Mouse (Mus musculus) limb, embryonic 12.5 days (tissue): ENCODE data around the gene Myom3. TPM values are rescaled to one million over a fixed set of nuclear protein-coding genes. Genes with fewer than 3 reads are reported as not detected.

Experiments
- ATAC-seq: fragments of 200-750 bp; cut with Nextera tagmentation; 2 replicates; pipeline ENCODE4 v1.8.0; 2017; ENCODE audit warnings: low read depth, moderate TSS enrichment; ENCODE audit not compliant: insufficient number of reproducible peaks, insufficient read depth, low FRiP score, low TSS enrichment
- H3K27ac ChIP-seq: fragments of 300-500 bp; sonication (generic); 2 replicates; pipeline ENCODE4 v1.5.1; 2016; ENCODE audit warnings: mild to moderate bottlenecking, moderate library complexity
- H3K27me3 ChIP-seq: fragments of 300-500 bp; sonication (generic); 2 replicates; pipeline ENCODE4 v1.6.1; 2016; ENCODE audit warnings: mild to moderate bottlenecking, moderate library complexity
- H3K36me3 ChIP-seq: fragments of 300-500 bp; sonication (generic); 2 replicates; pipeline ENCODE4 v1.6.1; 2016; ENCODE audit warnings: mild to moderate bottlenecking, moderate library complexity
- H3K4me1 ChIP-seq: fragments of 300-500 bp; sonication (generic); replicated peaks from 2 replicates; pipeline ENCODE4 v1.6.1; 2016
- H3K4me2 ChIP-seq: fragments of 300-500 bp; sonication (generic); 2 replicates; pipeline ENCODE4 v1.6.1; 2016; ENCODE audit warnings: mild to moderate bottlenecking, moderate library complexity
- H3K4me3 ChIP-seq: fragments of 300-500 bp; sonication (generic); replicated peaks from 2 replicates; pipeline ENCODE4 v1.5.1; 2016; ENCODE audit warnings: mild to moderate bottlenecking
- H3K9ac ChIP-seq: fragments of 300-500 bp; sonication (generic); replicated peaks from 2 replicates; pipeline ENCODE4 v1.6.1; 2016; ENCODE audit warnings: mild to moderate bottlenecking, moderate library complexity
- H3K9me3 ChIP-seq: fragments of 300-500 bp; sonication (generic); 2 replicates; pipeline ENCODE4 v1.6.1; 2016; ENCODE audit warnings: mild to moderate bottlenecking, moderate library complexity
- WGBS: fragments of 180-500 bp; shearing (Covaris S2); methylation state at CpG from one replicate; pipeline ENCODE4 v1.1.7; 2016; 5-methylcytosine and 5-hydroxymethylcytosine counted together
- polyA plus RNA-seq: library from polyadenylated mRNA; unstranded; fragments of >200 nt; fragmentation: Nextera tagmentation; extraction: Ambion mirVana; gene quantifications from 2 replicates; pipeline ENCODE4 v1.2.1, GENCODE M21; 2016

Gene Myom3
- polyA plus RNA-seq, 1 experiment from 2014 or later: 2.0 TPM

- H3K4me2 ChIP-seq: no peak overlapping the region
- no peaks in the 10 kb centered on the region for H3K27me3 ChIP-seq
- no peaks in the 10 kb centered on the region for H3K36me3 ChIP-seq
- WGBS: 87% methylated on average over 8 of the region's 8 CpGs
- H3K9ac ChIP-seq: no peak overlapping the region
- no peak for ATAC-seq
- no peaks in the 10 kb centered on the region for H3K9me3 ChIP-seq
- no peak overlapping the region for H3K4me3 ChIP-seq
- no peak overlapping the region for H3K27ac ChIP-seq
- H3K4me1 ChIP-seq: peaks cover 2% of the 10 kb centered on the region
Measured at GRCm38 (mm10) chr4:135834124-135834717, 74.7 kb downstream of the Myom3 start.

GRCm38 (mm10) chr4:135838925-135839292 is 79.4 kb downstream of the Myom3 start:
- Histone ChIP-seq H3K4me1 (no peaks in the 10 kb centered on the region), H3K4me2 (no peak overlapping the region), H3K27ac (no peak overlapping the region), H3K9me3 (no peaks in the 10 kb centered on the region), H3K4me3 (no peak overlapping the region), H3K9ac (no peak overlapping the region), H3K27me3 (no peaks in the 10 kb centered on the region), H3K36me3 (no peaks in the 10 kb centered on the region)
- WGBS: 69% methylated on average over 3 of the region's 3 CpGs
- ATAC-seq: no peak

GRCm38 (mm10) chr4:135839293-135840011 is 79.9 kb downstream of the Myom3 start:
- H3K36me3 ChIP-seq: no peaks in the 10 kb centered on the region
- H3K4me3 ChIP-seq: no peak overlapping the region
- H3K9ac ChIP-seq: no peak overlapping the region
- H3K27me3 ChIP-seq: no peaks in the 10 kb centered on the region
- no peak for ATAC-seq
- 0 out of 2 replicates have a peak overlapping the region, but pooled peaks have one; percentile 41 for H3K27ac ChIP-seq
- no peak overlapping the region for H3K4me2 ChIP-seq
- H3K9me3 ChIP-seq: no peaks in the 10 kb centered on the region
- WGBS: 81% methylated on average over 21 of the region's 21 CpGs
- no peaks in the 10 kb centered on the region for H3K4me1 ChIP-seq

GRCm38 (mm10) chr4:135844400-135844799 is 84.9 kb downstream of the Myom3 start:
- Histone ChIP-seq H3K4me2 (no peak overlapping the region), H3K9me3 (no peaks in the 10 kb centered on the region), H3K27ac (no peak overlapping the region), H3K9ac (no peak overlapping the region), H3K4me3 (no peak overlapping the region), H3K27me3 (no peaks in the 10 kb centered on the region), H3K36me3 (no peaks in the 10 kb centered on the region), H3K4me1 (no peaks in the 10 kb centered on the region; the same call in 1 of the 2 replicates)
- ATAC-seq: no peak
- WGBS: 88% methylated on average over 6 of the region's 6 CpGs

- WGBS: 67% methylated on average over 5 of the region's 5 CpGs
- H3K27me3 ChIP-seq: no peaks in the 10 kb centered on the region
Measured at GRCm38 (mm10) chr4:135847581-135847980, 88.1 kb downstream of the Myom3 start.

GRCm38 (mm10) chr4:135850411-135851095 is 91.0 kb downstream of the Myom3 start:
- Histone ChIP-seq H3K9ac (no peak overlapping the region), H3K27ac (no peak overlapping the region), H3K4me3 (no peak overlapping the region), H3K36me3 (no peaks in the 10 kb centered on the region), H3K4me1 (peaks cover 12% of the 10 kb centered on the region; the same call in 1 of the 2 replicates), H3K4me2 (no peak overlapping the region), H3K27me3 (no peaks in the 10 kb centered on the region), H3K9me3 (no peaks in the 10 kb centered on the region)
- ATAC-seq: no peak
- WGBS: 38% methylated on average over 13 of the region's 13 CpGs

More at GRCm38 (mm10) chr4:135847581-135847980, 88.1 kb downstream of the Myom3 start:
- Histone ChIP-seq H3K9me3 (no peaks in the 10 kb centered on the region), H3K4me1 (peaks cover 4% of the 10 kb centered on the region; the same call in 1 of the 2 replicates), H3K27ac (no peak overlapping the region), H3K9ac (no peak overlapping the region), H3K4me3 (no peak overlapping the region), H3K4me2 (no peak overlapping the region), H3K36me3 (no peaks in the 10 kb centered on the region)
- ATAC-seq: no peak

- no peaks in the 10 kb centered on the region for H3K27me3 ChIP-seq
- no peak overlapping the region for H3K27ac ChIP-seq
- no peaks in the 10 kb centered on the region for H3K9me3 ChIP-seq
- no peak overlapping the region for H3K4me3 ChIP-seq
- 85% methylated on average over 9 of the region's 9 CpGs for WGBS
- no peak overlapping the region for H3K9ac ChIP-seq
- H3K4me1 ChIP-seq: peaks cover 12% of the 10 kb centered on the region; the same call in 1 of the 2 replicates
- no peaks in the 10 kb centered on the region for H3K36me3 ChIP-seq
- H3K4me2 ChIP-seq: no peak overlapping the region
- ATAC-seq: no peak
Measured at GRCm38 (mm10) chr4:135851942-135852341, 92.4 kb downstream of the Myom3 start.

- Histone ChIP-seq H3K9ac (no peak overlapping the region), H3K4me3 (no peak overlapping the region), H3K4me1 (peaks cover 21% of the 10 kb centered on the region), H3K36me3 (no peaks in the 10 kb centered on the region), H3K27ac (peak overlapping the region; percentile 99; the same call in 1 of the 2 replicates), H3K9me3 (no peaks in the 10 kb centered on the region), H3K27me3 (no peaks in the 10 kb centered on the region), H3K4me2 (0 out of 2 replicates have a peak overlapping the region, but pooled peaks have one; percentile 76)
- ATAC-seq: no peak
- 89% methylated on average over 14 of the region's 14 CpGs for whole genome bisulfite sequencing
Measured at GRCm38 (mm10) chr4:135853987-135854546, 94.6 kb downstream of the Myom3 start.

GRCm38 (mm10) chr4:135854630-135855029 is 95.1 kb downstream of the Myom3 start:
- Histone ChIP-seq H3K27ac (peak overlapping the region; percentile 99), H3K4me1 (peaks cover 26% of the 10 kb centered on the region), H3K4me3 (no peak overlapping the region; the same call in 1 of the 2 replicates)

GRCm38 (mm10) chr4:135855080-135855479 is 95.6 kb downstream of the Myom3 start:
- peaks cover 30% of the 10 kb centered on the region for H3K4me1 ChIP-seq

More at GRCm38 (mm10) chr4:135854630-135855029, 95.1 kb downstream of the Myom3 start:
- WGBS: 72% methylated on average over 11 of the region's 11 CpGs
- Histone ChIP-seq H3K4me2 (peak overlapping the region; percentile 76), H3K27me3 (no peaks in the 10 kb centered on the region), H3K36me3 (peaks cover 5% of the 10 kb centered on the region; the same call in 1 of the 2 replicates), H3K9ac (peak overlapping the region; percentile 99), H3K9me3 (no peaks in the 10 kb centered on the region)
- no peak for ATAC-seq

More at GRCm38 (mm10) chr4:135855080-135855479, 95.6 kb downstream of the Myom3 start:
- Histone ChIP-seq H3K36me3 (peaks cover 7% of the 10 kb centered on the region; the same call in 1 of the 2 replicates), H3K27ac (peak overlapping the region; percentile 99), H3K9me3 (no peaks in the 10 kb centered on the region), H3K4me3 (peak overlapping the region; percentile 93), H3K9ac (peak overlapping the region; percentile 99), H3K4me2 (peak overlapping the region; percentile 76), H3K27me3 (no peaks in the 10 kb centered on the region)
- WGBS: 10% methylated on average over 6 of the region's 6 CpGs
- ATAC-seq: peak; percentile 23
